Mouse (Mus musculus) adrenal gland, postnatal 36 days (tissue): ENCODE results near the gene Cisd3. TPM values are rescaled to one million over a fixed set of nuclear protein-coding genes. Genes with fewer than 3 reads are reported as not detected.
"Not testable (repeated sequence)": the region's sequence is repeated elsewhere in the genome, so short reads cannot be mapped to it uniquely, and the experiment has no call there.

Source experiments
- DNase-seq, 2 experiments: peaks; one replicate each; pipeline ENCODE4 v3.0.0; 2021; ENCODE audit warnings: mixed read lengths in 1 of 2
- total RNA-seq, 2 experiments: library from RNA; stranded (reverse); gene quantifications; 2 replicates each; pipeline ENCODE4 v1.2.3; 2021

The Cisd3 gene
- total RNA-seq, 2 experiments from 2014 or later, result 187 to 222 TPM

DNA sequence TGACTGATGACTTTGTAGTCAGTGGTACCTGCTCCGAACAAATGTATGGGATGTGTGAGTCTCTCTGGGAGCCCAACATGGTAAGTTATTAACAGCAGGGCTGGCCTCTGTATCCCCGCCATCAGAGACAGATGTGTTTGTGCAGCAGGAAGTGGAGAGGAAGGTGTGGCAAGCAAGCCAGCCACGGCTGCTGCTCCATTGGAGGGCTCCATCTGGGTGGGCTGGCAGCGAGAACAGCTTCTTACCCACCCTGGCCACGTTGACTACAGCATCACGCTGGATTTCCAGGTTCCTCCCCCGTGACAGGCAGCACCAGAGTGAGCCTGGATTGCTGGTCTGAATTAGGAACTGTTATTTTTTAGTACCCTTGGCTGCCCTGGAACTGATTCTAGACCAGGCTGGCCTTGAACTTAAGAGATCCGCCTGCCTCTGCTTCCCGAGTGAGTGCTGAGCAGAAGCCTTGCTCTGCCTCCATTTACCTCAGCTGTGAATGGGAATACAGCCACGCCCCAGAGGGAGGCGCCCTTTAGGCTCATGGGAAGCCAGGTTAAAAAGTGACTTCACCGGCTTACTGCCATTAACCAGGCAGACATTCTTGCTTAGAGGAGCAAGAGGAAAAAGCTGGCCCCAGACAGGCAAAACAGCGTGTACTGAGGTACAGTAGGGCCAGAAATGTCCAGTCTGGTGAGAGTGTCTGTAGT, 25.7 kb downstream of the Cisd3 start:
- DNase-seq, result no peak

DNA sequence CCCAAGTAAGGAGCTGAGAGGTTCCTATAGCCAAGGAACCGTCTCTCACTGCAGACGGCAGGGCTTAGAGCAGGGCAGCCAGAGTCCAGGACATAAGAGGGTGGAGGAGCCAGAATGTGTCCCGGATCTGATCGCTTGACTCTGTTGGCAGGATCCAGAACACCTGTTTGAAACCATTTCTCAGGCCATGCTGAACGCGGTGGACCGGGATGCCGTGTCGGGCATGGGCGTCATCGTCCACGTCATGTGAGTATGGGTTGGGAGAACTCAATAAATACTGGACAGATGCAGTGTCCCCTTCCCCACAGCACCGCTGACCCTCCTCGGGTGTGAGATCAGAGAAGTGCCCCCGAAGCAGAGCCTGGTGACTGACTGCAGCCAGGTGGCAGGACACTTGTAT, 26.7 kb downstream of the Cisd3 start:
- no peak for DNase-seq

DNA sequence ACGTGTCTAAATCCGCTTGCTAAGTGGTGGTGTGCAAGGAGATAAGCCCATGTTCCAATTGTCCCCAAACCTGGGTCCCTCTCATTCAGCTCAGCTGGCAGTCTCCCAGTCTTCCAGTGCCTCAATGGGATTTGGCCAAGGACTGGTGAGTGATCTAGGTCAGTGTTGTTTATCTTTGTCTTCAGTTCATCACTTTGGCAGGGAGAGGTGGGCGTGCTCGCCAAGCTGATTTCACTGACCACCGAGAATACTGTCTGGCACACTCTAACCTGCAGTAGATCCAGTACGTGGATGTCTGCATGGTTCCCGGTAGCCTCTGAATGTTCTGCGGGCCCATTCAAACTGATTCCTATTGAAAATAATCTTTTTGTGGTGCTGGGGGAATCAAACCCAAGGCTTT, 28.3 kb downstream of the Cisd3 start:
- DNase-seq, result peak; percentile 79

DNA sequence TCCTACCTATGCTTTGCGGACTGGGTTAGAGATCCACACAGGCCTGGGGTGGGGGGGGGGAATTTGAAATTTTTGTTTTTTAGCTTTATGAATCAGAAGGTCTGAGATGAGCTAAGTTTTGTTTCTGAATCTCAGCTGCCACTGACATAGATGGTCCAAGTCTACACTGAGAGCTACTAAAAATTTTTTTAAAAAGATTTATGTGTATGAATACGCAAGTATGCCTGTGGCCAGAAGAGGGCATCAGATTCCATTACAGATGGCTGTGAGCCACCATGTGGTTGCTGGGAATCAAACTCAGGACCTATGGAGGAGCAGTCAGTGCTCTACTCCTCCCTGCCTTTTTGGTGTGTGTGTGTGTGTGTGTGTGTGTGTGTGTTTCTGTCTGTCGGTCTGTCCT, 28.7 kb downstream of the Cisd3 start:
- DNase-seq, result no peak

DNA sequence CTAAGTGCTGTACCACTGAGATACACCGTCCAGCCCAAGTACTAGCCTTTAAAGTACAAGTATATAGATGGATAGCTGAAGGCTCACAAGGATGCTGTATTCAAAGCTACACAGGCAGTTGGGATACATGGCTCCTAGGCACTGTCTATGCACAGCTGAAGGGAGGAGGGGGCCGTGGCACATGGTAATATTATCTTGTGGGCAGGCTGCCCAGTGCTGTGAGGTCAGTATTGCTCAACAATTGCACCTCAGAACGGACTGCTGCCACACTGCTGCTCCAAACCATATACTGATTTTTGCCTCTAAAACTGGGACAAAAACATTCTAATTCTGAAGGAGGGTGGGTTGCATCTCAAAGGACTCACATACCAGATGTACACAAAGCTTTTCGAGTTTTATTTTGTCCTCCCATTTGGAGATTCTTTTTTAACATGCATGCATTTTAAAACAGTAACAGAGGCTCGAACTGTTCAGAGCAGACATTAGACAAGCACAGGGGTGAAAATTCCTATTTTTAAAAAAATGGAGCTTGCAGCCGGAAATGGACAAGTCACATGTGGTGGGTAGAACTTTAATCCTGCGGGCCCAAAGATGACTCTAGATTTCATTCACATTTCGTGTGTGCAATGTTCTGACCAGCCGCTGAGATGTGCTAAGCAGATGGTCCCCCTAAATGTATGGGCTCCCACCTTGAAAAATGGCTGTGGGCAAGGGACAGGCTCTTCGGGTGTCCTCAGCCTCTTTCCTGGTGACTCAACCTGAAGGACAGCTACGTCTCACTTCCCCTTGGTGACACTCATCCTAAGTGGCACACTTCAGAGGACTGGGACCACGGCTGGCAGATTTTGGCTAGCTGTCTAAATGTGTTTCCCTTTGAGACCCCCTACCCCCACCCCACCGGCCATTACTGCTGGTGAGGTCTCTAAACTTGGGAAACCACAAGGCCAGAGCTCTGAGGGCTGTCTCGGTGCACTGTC, 29.4 kb downstream of the Cisd3 start:
- DNase-seq, result peak; percentile 81

- DNase-seq, result no peak
Observed at GRCm38 (mm10) chr11:97716021-97716420, 30.4 kb downstream of the Cisd3 start.

GRCm38 (mm10) chr11:97717369-97718280, 32.0 kb downstream of the Cisd3 start:
- no peak for DNase-seq

- no peak for DNase-seq
Observed at GRCm38 (mm10) chr11:97718281-97718860, 32.7 kb downstream of the Cisd3 start.

DNA sequence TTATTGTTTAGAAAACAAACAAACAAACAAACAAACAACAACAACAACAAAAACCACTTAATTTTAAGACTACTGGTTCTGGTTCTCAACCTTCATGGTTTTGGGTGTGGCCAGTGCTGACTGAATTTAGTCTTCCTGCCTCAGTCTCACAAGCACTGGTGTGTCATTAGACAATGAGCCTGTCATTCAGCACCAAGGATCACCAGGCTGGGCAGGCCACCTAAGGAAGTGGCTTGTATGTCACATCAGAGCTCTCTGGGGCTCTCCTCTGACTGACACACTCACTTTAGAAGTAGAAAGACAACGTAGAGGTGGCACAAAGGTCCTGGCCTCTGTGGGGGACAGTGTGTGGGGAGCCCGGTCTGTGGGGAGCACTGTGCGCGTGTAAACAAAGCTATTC, 33.4 kb downstream of the Cisd3 start:
- no peak for DNase-seq

DNA sequence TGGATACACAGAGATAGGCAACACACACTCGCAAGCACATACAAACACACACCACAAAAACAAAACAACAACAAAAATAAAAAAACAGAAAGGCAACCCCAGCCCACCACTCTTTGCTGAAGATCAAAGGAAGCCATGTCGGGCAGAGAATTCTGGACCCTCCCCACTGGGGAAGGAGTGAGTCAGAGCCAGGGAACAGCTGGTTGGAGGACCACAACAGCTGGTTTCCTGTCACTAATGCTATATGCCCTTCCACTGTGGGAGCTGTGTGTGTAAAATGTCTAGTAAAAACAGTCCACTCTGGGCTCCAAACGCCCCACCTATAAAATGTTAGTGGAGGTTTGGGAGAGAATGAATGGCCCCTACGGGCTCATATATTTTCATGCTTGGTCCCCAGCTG, 35.7 kb downstream of the Cisd3 start:
- DNase-seq, result no peak

DNA sequence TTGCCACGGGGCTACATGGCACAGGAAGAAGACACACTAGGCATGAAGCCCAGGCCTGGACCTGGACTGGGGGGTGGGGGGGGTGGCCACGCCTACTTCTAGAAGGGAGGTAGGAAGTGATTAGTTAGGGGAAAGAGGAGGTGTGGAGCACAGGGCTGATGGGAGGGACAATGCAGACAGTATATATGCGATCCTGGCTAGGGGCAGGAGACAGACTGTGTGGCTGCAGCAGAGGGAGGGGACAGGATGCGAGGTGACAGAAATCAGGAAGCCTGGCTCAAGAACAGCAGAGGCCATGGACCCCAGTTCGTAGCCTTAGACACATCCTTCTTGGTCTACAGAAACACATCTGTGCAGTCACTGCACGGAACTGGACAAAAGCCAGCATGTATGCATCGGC, 38.1 kb downstream of the Cisd3 start:
- no peak for DNase-seq

DNA sequence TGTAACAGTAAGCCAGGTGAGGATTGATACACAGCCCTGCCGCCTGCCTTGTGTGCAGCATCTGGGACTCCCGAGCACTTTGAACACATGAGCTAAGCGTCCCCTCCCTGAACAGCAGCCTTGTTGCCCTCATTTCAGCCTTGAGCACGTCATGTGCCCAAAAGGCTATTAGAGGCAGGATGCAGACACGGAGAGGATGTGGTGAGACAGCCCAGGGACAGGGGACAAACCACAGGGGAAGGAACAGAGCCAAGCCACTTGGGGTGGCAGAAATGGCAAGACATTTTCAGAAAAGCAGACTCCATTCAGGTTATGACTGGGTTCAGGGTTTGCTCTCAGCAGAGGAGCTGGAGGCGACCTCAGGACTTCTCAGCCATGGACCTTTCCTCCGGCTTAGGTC, 42.7 kb downstream of the Cisd3 start:
- peak; percentile 30 to 32 for DNase-seq

GRCm38 (mm10) chr11:97728730-97729129, 43.1 kb downstream of the Cisd3 start:
- no peak for DNase-seq

GRCm38 (mm10) chr11:97733689-97734088, 48.1 kb downstream of the Cisd3 start:
- DNase-seq, result no peak

DNA sequence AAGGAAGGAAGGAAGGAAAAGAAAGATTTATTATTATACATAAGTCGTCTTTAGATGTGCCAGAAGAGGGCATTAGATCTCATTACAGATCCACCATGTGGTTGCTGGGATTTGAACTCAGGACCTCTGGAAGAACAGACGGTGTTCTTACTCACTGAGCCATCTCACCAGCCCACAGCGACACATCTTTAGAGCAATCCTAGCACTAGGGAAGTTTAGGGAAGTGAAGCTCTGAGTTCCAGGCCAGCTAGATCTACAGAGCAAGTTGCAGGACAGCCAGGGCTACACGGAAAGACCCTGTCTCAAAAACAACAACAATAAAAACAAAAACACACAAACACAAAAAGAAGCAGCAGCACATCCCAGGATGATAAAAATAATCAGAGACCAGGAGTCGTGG, 49.2 kb downstream of the Cisd3 start:
- not testable (repeated sequence) for DNase-seq

- no peak for DNase-seq
Observed at GRCm38 (mm10) chr11:97736645-97737044, 51.0 kb downstream of the Cisd3 start.

GRCm38 (mm10) chr11:97737600-97737999, 52.0 kb downstream of the Cisd3 start:
- DNase-seq, result no peak
